23 mouse cellular contexts compared by ENCODE assay signal in genomic region chr4:53144021-53144420, GRCm38 (mm10). TPM values are rescaled to one million over a fixed set of nuclear protein-coding genes. Genes with fewer than 3 reads are reported as not detected.
DNase-seq lines count a peak whose midpoint lies in the region; ATAC-seq and TF ChIP-seq lines count a peak whose summit lies in the region.
"Had no signal": no experiment of that assay in that cellular context is flagged by ENCODE, and none has a peak within 500 bp of the region (broad histone marks: within the 10 kb centered on the region; RNA-seq: fewer than 3 reads in every experiment).

No protein-coding gene starts in this region.

- H3K9ac ChIP-seq in heart, embryonic 14.5 days (ENCODE audit: low read length) = no peak overlapping the region
- H3K9ac ChIP-seq in liver, adult 2 months (ENCODE audit: low read depth, low read length) = peak overlapping the region; percentile 85
- peak overlapping the region; percentile 37; the same call in 1 of the 2 replicates for H3K9ac ChIP-seq in liver, embryonic 15.5 days
- no peak overlapping the region for H3K9ac ChIP-seq in hindbrain, embryonic 14.5 days
- H3K9ac ChIP-seq: forebrain, embryonic 13.5 days; midbrain, embryonic 13.5 days; neural tube, embryonic 12.5 days had no signal

- H3K4me2 ChIP-seq in heart, embryonic 14.5 days (ENCODE audit: low read length) = peak overlapping the region; percentile 17; the same call in 1 of the 2 replicates
- peak overlapping the region; percentile 10; the same call in 1 of the 2 replicates for H3K4me2 ChIP-seq in liver, embryonic 15.5 days
- H3K4me2 ChIP-seq in hindbrain, embryonic 14.5 days (replicated peaks) = no peak overlapping the region
- H3K4me2 ChIP-seq: forebrain, embryonic 13.5 days; midbrain, embryonic 13.5 days; neural tube, embryonic 12.5 days had no signal

- peaks cover 17 to 21% of the 10 kb centered on the region in 2 experiments for H3K4me1 ChIP-seq in heart, embryonic 14.5 days (ENCODE audit: control insufficient read depth in 2 of 2, insufficient read depth in 2 of 2, low read length in 2 of 2)
- peaks cover 45% of the 10 kb centered on the region for H3K4me1 ChIP-seq in liver, adult 2 months (ENCODE audit: control insufficient read depth, insufficient read depth, low read length)
- H3K4me1 ChIP-seq in liver, embryonic 15.5 days (replicated peaks) = peaks cover 42% of the 10 kb centered on the region
- no peaks in the 10 kb centered on the region for H3K4me1 ChIP-seq in hindbrain, embryonic 14.5 days (replicated peaks; ENCODE audit: control insufficient read depth, insufficient read depth, low read length)

- no peaks in the 10 kb centered on the region for H3K27me3 ChIP-seq in heart, embryonic 14.5 days (ENCODE audit: control insufficient read depth, insufficient read depth, low read length)
- H3K27me3 ChIP-seq in liver, adult 2 months (ENCODE audit: control insufficient read depth, insufficient read depth, low read length) = no peaks in the 10 kb centered on the region
- H3K27me3 ChIP-seq in liver, embryonic 15.5 days = no peaks in the 10 kb centered on the region
- no peaks in the 10 kb centered on the region for H3K27me3 ChIP-seq in hindbrain, embryonic 14.5 days (ENCODE audit: control insufficient read depth, insufficient read depth, low read length)
- H3K27me3 ChIP-seq: forebrain, embryonic 13.5 days; midbrain, embryonic 13.5 days; neural tube, embryonic 12.5 days had no signal

- H3K4me3 ChIP-seq in heart, embryonic 14.5 days (ENCODE audit: control insufficient read depth in 1 of 2, insufficient read depth in 1 of 2, low read depth in 1 of 2, low read length in 2 of 2) = no peak overlapping the region
- peak overlapping the region; percentile 71 for H3K4me3 ChIP-seq in liver, adult 2 months (ENCODE audit: insufficient read depth, low read depth, low read length)
- H3K4me3 ChIP-seq in liver, embryonic 15.5 days (replicated peaks) = peak overlapping the region; percentile 47
- no peak overlapping the region for H3K4me3 ChIP-seq in hindbrain, embryonic 14.5 days (replicated peaks; ENCODE audit: low read length)
- H3K4me3 ChIP-seq: embryonic facial prominence, embryonic 10.5 days; forebrain, embryonic 13.5 days; hindbrain, embryonic 10.5 days; layer of hippocampus, adult 2 months; midbrain, embryonic 13.5 days; neural tube, embryonic 12.5 days had no signal

- no peak for ATAC-seq in heart, embryonic 14.5 days (ENCODE audit: insufficient number of reproducible peaks, insufficient read depth, low FRiP score, low read depth)
- ATAC-seq in liver, embryonic 15.5 days (ENCODE audit: insufficient read depth) = peak; percentile 68
- ATAC-seq in hindbrain, embryonic 14.5 days (ENCODE audit: low FRiP score) = no peak
- ATAC-seq: midbrain, embryonic 13.5 days had no signal

- TF ChIP-seq CTCF in liver, adult 2 months (IDR thresholded peaks at IDR 0.05; ENCODE audit: low read depth, low read length) = no peak

- peaks cover 6% of the 10 kb centered on the region; the same call in 1 of the 2 replicates for H3K79me2 ChIP-seq in liver, adult 2 months (ENCODE audit: control insufficient read depth, insufficient read depth, low read length)

- DNase-seq in cerebellum, adult 9-11 months = peak; percentile 45
- no peak for DNase-seq in cerebellum, adult 11 months
- DNase-seq in heart, adult 18-20 months = no peak
- DNase-seq in liver, adult 2 months (ENCODE audit: extremely low read depth, low read depth, low spot score) = peak; percentile 98
- DNase-seq in hindbrain, embryonic 14.5 days (ENCODE audit: low spot score) = no peak
- no peak for DNase-seq in right cerebral cortex, postnatal 14 days
- DNase-seq: adrenal gland, postnatal 36 days; B cell, adult 2 months; gastrocnemius, postnatal 10 days; kidney, adult 18-20 months; kidney, postnatal 14 days; lung, adult 18-20 months; lung, postnatal 14 days; thymus, postnatal 14 days had no signal

- no peaks in the 10 kb centered on the region for H3K36me3 ChIP-seq in heart, embryonic 14.5 days (ENCODE audit: control insufficient read depth, insufficient read depth, low read length)
- peaks cover 2% of the 10 kb centered on the region; the same call in 1 of the 2 replicates for H3K36me3 ChIP-seq in liver, adult 2 months (ENCODE audit: control insufficient read depth, insufficient read depth, low read length)
- no peaks in the 10 kb centered on the region for H3K36me3 ChIP-seq in liver, embryonic 15.5 days (replicated peaks)
- H3K36me3 ChIP-seq in hindbrain, embryonic 14.5 days (replicated peaks; ENCODE audit: control insufficient read depth, insufficient read depth) = no peaks in the 10 kb centered on the region
- H3K36me3 ChIP-seq: embryonic facial prominence, embryonic 10.5 days; hindbrain, embryonic 10.5 days; midbrain, embryonic 13.5 days; neural tube, embryonic 12.5 days had no signal

- H3K9me3 ChIP-seq in heart, embryonic 14.5 days (ENCODE audit: control insufficient read depth, low read length) = no peaks in the 10 kb centered on the region
- H3K9me3 ChIP-seq in liver, embryonic 15.5 days (replicated peaks) = no peaks in the 10 kb centered on the region
- no peaks in the 10 kb centered on the region for H3K9me3 ChIP-seq in hindbrain, embryonic 14.5 days (ENCODE audit: control insufficient read depth, low read length)
- H3K9me3 ChIP-seq: embryonic facial prominence, embryonic 10.5 days; forebrain, embryonic 13.5 days; hindbrain, embryonic 10.5 days; midbrain, embryonic 13.5 days; neural tube, embryonic 12.5 days had no signal

- 0 out of 2 replicates have a peak, but pooled peaks have one; percentile 20 for TF ChIP-seq POLR2A in liver, adult 2 months (IDR thresholded peaks at IDR 0.05; ENCODE audit: extremely low read depth, insufficient read depth, low read length)

- 30% methylated on average over 8 of the region's 8 CpGs for WGBS in heart, embryonic 14.5 days
- WGBS in liver, adult 2 months = 21% methylated on average over 8 of the region's 8 CpGs
- 58% methylated on average over 8 of the region's 8 CpGs for WGBS in liver, embryonic 15.5 days (ENCODE audit: insufficient replicate concordance)
- WGBS in hindbrain, embryonic 14.5 days = 57% methylated on average over 8 of the region's 8 CpGs

- no peak overlapping the region for H3K27ac ChIP-seq in heart, embryonic 14.5 days (replicated peaks in 1 of 2; ENCODE audit: control insufficient read depth in 1 of 2, insufficient read depth in 1 of 2, low read depth in 2 of 2, low read length in 2 of 2)
- peak overlapping the region; percentile 93 for H3K27ac ChIP-seq in liver, adult 2 months (replicated peaks; ENCODE audit: insufficient read depth, low read depth, low read length)
- H3K27ac ChIP-seq in liver, embryonic 15.5 days (replicated peaks) = peak overlapping the region; percentile 69
- no peak overlapping the region for H3K27ac ChIP-seq in hindbrain, embryonic 14.5 days
- H3K27ac ChIP-seq: embryonic facial prominence, embryonic 10.5 days; forebrain, embryonic 13.5 days; hindbrain, embryonic 10.5 days; layer of hippocampus, adult 2 months; midbrain, embryonic 13.5 days; neural tube, embryonic 12.5 days; stomach, postnatal 0 days had no signal

RNA-seq across cellular contexts. Expression of gene Abca1, which starts 15.7 kb away (rescaled TPM):
- 7.8 and 8.1 TPM in 2 replicates for polyA plus RNA-seq in heart, embryonic 14.5 days (2014; fragmentation: Nextera tagmentation; extraction: Ambion mirVana)
- 10 to 100 TPM; 15.8 to 17.9 TPM for total RNA-seq in heart, adult 18-20 months (2021)
- total RNA-seq in liver, adult 2 months (2014; rRNA removed) = 65.4 and 89.1 TPM in 2 replicates
- polyA plus RNA-seq in liver, adult 2 months (2012; rRNA removed) = 17.1 and 21.0 TPM in 2 replicates
- 11.5 and 14.8 TPM in 2 replicates for polyA plus RNA-seq in liver, embryonic 15.5 days (2015; fragmentation: Nextera tagmentation; extraction: Ambion mirVana)
- 17.3 and 18.8 TPM in 2 replicates for polyA plus RNA-seq in hindbrain, embryonic 14.5 days (2014; fragmentation: Nextera tagmentation; extraction: Ambion mirVana)

Comparison
In these comparisons a context has a peak if more than half of its experiments do, and no peak if none do; other contexts are left out.
1. DNase-seq: peak in cerebellum, adult 9-11 months (single experiment) and liver, adult 2 months (single experiment); none in cerebellum, adult 11 months (single experiment), heart, adult 18-20 months (0 of 2), hindbrain, embryonic 14.5 days (single experiment) and right cerebral cortex, postnatal 14 days (single experiment).
2. H3K27ac ChIP-seq: peak in liver, adult 2 months (single experiment) and liver, embryonic 15.5 days (single experiment); none in heart, embryonic 14.5 days (0 of 2) and hindbrain, embryonic 14.5 days (single experiment).
3. H3K4me3 ChIP-seq: peak in liver, adult 2 months (single experiment) and liver, embryonic 15.5 days (single experiment); none in heart, embryonic 14.5 days (0 of 2) and hindbrain, embryonic 14.5 days (single experiment).
4. H3K9ac ChIP-seq: peak in liver, adult 2 months (single experiment) and liver, embryonic 15.5 days (single experiment); none in heart, embryonic 14.5 days (single experiment) and hindbrain, embryonic 14.5 days (single experiment).